Mouse (Mus musculus) lung, embryonic 15.5 days (tissue): ENCODE data around the gene Rnf19b. TPM values are rescaled to one million over a fixed set of nuclear protein-coding genes. Genes with fewer than 3 reads are reported as not detected.

Experiments
- ATAC-seq: fragments of 200-750 bp; cut with Nextera tagmentation; 2 replicates; pipeline ENCODE4 v1.8.0; 2017; ENCODE audit warnings: moderate number of reproducible peaks, borderline replicate concordance; ENCODE audit not compliant: low FRiP score, low TSS enrichment; ENCODE audit errors: extremely low read depth
- H3K27ac ChIP-seq: fragments of 300-500 bp; sonication (generic); 2 replicates; pipeline ENCODE4 v1.5.1; 2015; ENCODE audit warnings: moderate library complexity, mild to moderate bottlenecking, inconsistent platforms
- H3K27me3 ChIP-seq: fragments of 300-500 bp; sonication (generic); 2 replicates; pipeline ENCODE4 v1.6.1; 2015; ENCODE audit warnings: inconsistent platforms
- H3K36me3 ChIP-seq: fragments of 300-500 bp; sonication (generic); 2 replicates; pipeline ENCODE4 v1.6.1; 2015; ENCODE audit warnings: inconsistent platforms
- H3K4me1 ChIP-seq: fragments of 300-500 bp; sonication (generic); 2 replicates; pipeline ENCODE4 v1.6.1; 2015; ENCODE audit warnings: inconsistent platforms
- H3K4me2 ChIP-seq: fragments of 300-500 bp; sonication (generic); 2 replicates; pipeline ENCODE4 v1.6.1; 2015; ENCODE audit warnings: inconsistent platforms, mild to moderate bottlenecking, moderate library complexity
- H3K4me3 ChIP-seq: fragments of 300-500 bp; sonication (generic); 2 replicates; pipeline ENCODE4 v1.5.1; 2015; ENCODE audit warnings: mild to moderate bottlenecking, inconsistent platforms
- H3K9ac ChIP-seq: fragments of 300-500 bp; sonication (generic); 2 replicates; pipeline ENCODE4 v1.6.1; 2015; ENCODE audit warnings: inconsistent platforms
- H3K9me3 ChIP-seq: fragments of 300-500 bp; sonication (generic); 2 replicates; pipeline ENCODE4 v1.6.1; 2016; ENCODE audit warnings: inconsistent platforms
- WGBS: fragments of 180-500 bp; shearing (Covaris S2); methylation state at CpG from one replicate; pipeline ENCODE4 v1.1.7; 2015; 5-methylcytosine and 5-hydroxymethylcytosine counted together
- polyA plus RNA-seq: library from polyadenylated mRNA; unstranded; fragments of >200 nt; fragmentation: Nextera tagmentation; extraction: Ambion mirVana; gene quantifications from 2 replicates; pipeline ENCODE4 v1.2.1, GENCODE M21; 2015

Rnf19b gene
- polyA plus RNA-seq, 1 experiment from 2014 or later, result 7.6 TPM

DNA sequence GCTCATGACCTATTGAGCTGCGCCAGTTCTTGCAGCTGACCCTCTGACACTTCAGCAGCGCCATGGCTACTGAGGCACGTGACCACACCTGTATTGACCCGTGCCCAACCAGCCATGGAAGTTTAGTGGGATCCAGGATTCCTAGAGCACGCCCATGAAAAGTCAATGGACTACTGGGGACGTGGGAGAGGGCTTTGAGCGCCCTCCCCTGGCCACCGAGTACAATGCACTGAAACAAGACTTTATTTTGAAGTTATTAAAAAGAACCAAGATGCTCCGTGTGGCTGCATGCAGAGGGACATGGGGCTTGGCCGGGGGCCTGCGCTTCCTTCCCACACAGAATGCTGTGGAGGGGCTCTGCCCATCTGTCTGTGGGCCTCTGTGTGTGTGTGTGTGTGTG, 53.3 kb downstream of the Rnf19b start:
- Histone ChIP-seq H3K4me3 (no peak overlapping the region), H3K36me3 (no peaks in the 10 kb centered on the region), H3K27ac (no peak overlapping the region), H3K9ac (no peak overlapping the region), H3K4me1 (peaks cover 28% of the 10 kb centered on the region), H3K4me2 (no peak overlapping the region), H3K9me3 (no peaks in the 10 kb centered on the region), H3K27me3 (peaks cover 16% of the 10 kb centered on the region; the same call in 1 of the 2 replicates)
- WGBS, result 48% methylated on average over 11 of the region's 11 CpGs
- no peak for ATAC-seq

DNA sequence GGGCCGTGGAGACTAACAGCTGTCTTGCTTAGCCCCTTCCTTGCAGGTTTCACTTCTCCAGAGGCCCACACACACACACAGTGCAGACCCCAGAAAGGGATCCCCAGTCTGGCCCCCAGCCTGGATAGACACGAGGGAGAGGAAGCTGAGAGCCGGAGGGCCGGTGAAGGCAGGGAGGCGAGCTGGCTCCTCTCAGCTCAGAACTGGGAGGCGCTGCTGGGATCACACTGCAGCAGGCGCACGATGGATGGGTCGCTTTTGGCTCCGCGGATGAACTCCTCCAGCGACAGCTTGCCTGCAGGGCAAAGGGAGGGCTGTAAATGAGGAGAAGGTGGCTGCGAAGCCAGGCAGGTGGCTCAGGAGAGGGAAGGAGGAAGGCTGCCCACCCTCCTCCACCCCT, 54.2 kb downstream of the Rnf19b start:
- Histone ChIP-seq H3K36me3 (no peaks in the 10 kb centered on the region), H3K4me2 (peak overlapping the region; percentile 41), H3K9ac (no peak overlapping the region), H3K27me3 (peaks cover 12% of the 10 kb centered on the region; the same call in 1 of the 2 replicates), H3K4me1 (peaks cover 22% of the 10 kb centered on the region), H3K4me3 (peak overlapping the region; percentile 7; the same call in 1 of the 2 replicates), H3K9me3 (no peaks in the 10 kb centered on the region), H3K27ac (peak overlapping the region; percentile 34; the same call in 1 of the 2 replicates)
- 36% methylated on average over 13 of the region's 13 CpGs for WGBS
- ATAC-seq, result 0 out of 2 replicates have a peak, but pooled peaks have one; percentile 17

DNA sequence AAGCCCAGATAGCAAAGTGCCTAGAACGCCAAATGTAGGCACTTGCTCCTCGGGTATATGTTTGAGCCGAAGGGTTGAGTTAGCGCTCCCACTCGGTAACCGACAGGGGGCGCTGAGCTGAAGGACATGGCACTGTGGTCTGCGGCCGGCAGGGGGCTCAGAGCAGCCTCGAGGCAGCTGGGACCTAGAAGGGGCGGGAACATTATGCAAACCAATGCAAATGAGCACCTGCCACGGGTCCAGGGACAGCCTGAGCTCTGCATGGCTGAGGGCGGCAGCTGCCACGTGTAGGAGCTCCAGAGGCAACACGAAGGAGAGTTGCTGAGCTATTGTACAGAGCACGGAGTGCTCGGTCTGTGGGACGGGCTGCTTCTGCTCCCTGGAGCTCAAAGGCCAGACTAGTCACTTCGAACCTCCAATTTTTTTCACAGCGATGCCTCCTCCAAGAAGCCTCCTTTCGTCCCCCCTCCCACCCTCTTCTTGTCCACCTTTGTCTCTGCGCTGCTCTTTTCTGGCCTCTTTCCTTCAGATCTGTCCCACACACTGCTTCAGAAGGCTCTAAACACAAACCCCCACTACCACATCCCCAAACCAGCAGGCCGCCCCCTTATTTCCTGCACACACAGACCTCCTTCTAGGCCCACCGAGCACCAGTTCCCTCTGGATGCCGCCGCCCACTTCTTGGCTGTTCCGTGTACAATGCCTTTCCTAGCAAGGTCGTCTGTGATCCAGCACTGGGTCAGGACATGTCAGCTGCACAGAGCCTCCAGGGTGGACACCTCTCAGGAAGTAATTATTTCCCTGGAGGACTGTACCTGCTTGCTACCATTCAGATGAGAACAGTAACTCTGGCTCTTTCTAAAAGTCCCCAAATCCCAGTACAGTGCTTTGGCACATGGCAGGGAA, 55.3 kb downstream of the Rnf19b start:
- no peak overlapping the region for H3K4me3 ChIP-seq
- peak overlapping the region; percentile 41; the same call in 1 of the 2 replicates for H3K4me2 ChIP-seq
- peaks cover 16% of the 10 kb centered on the region for H3K4me1 ChIP-seq
- WGBS, result 31% methylated on average over 28 of the region's 28 CpGs
- no peak overlapping the region for H3K27ac ChIP-seq
- H3K27me3 ChIP-seq, result peaks cover 15% of the 10 kb centered on the region
- ATAC-seq, result peak; percentile 62; the same call in 1 of the 2 replicates
- no peak overlapping the region for H3K9ac ChIP-seq
- no peaks in the 10 kb centered on the region for H3K9me3 ChIP-seq
- no peaks in the 10 kb centered on the region for H3K36me3 ChIP-seq

DNA sequence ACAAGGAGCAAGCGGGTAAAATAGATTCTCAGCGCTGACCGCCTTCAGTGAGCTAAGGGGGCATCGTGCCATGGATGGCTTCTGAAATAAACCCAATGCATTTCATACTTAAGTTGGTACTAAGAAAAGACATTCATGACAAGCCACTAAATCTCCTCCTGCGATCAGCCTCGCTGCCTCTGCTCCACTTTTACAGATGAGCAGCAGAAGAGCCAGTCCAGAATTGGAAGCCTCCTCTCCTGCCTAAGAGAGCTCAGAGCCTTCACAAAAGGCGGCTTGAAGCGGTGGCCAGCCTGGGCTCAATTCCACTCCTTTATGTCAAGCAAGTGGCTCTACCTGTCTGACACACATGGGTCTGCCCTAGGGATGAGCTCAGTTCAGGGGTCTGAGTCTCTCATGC, 58.6 kb downstream of the Rnf19b start:
- no peak for ATAC-seq
- H3K36me3 ChIP-seq, result no peaks in the 10 kb centered on the region
- H3K9ac ChIP-seq, result no peak overlapping the region
- no peak overlapping the region for H3K27ac ChIP-seq
- 92% methylated on average over 8 of the region's 8 CpGs for WGBS
- H3K4me2 ChIP-seq, result no peak overlapping the region
- no peak overlapping the region for H3K4me3 ChIP-seq
- H3K27me3 ChIP-seq, result peaks cover 46% of the 10 kb centered on the region
- peaks cover 22% of the 10 kb centered on the region for H3K4me1 ChIP-seq
- H3K9me3 ChIP-seq, result no peaks in the 10 kb centered on the region

DNA sequence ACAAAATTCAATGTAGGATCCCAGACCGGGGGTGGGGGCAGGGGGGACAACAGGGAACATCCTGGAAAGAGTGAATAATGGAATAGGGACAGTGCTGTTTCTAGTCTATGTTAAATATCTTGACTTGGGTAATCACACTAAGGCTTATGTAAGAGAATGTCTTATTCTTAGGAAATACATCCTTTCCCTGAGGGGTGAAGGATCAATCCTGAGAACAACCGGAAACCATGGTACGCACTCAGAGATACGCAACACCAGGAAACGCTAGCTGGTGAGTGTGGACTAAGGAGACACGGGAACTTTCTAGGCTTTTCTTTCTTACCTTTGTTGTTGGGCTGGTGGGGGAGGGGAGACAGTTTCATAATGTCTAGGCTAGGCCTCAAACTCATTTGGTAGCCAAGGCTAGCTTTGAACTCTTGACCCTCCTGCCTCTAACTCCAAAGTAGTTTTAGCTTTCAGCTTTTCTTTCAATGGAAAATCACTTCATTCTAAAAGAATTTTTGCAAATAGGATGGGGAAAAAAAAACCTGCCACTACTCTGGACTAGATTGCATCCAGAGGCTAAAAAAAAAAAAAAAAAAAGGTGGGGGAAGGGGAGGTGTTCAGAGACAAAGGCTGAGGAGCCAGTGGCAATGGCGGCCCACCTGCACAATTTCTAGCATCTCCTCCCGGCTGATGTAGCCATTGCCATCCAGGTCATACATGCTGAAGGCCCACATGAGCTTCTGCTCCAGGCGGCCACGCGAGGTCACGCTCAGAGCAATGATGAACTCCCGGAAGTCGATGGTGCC, 59.8 kb downstream of the Rnf19b start:
- Histone ChIP-seq H3K9ac (no peak overlapping the region), H3K4me1 (peaks cover 10% of the 10 kb centered on the region), H3K27me3 (peaks cover 56% of the 10 kb centered on the region), H3K4me3 (no peak overlapping the region), H3K36me3 (no peaks in the 10 kb centered on the region), H3K27ac (no peak overlapping the region), H3K9me3 (no peaks in the 10 kb centered on the region), H3K4me2 (no peak overlapping the region)
- ATAC-seq, result no peak
- WGBS, result 81% methylated on average over 14 of the region's 14 CpGs

DNA sequence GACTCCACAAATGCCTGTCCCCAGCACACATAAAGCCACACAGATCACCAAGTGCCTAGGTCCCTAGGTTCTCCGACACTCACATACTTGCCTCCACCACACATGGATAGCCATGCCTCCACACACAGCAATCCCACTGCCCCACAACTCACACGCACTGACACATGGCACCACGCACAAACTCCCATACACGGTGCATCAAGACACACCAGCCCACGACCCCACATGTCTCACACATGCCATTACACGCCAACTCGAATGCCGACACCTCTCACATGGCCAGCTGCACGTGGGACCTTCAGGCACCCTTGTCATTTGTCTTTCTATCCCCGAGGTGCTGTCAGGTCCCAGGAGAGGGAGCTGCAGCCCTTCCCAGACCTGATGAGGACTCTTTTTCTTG, 61.6 kb downstream of the Rnf19b start:
- H3K9ac ChIP-seq, result no peak overlapping the region
- no peaks in the 10 kb centered on the region for H3K9me3 ChIP-seq
- no peak overlapping the region for H3K4me3 ChIP-seq
- no peaks in the 10 kb centered on the region for H3K36me3 ChIP-seq
- no peak overlapping the region for H3K27ac ChIP-seq
- H3K4me1 ChIP-seq, result peaks cover 11% of the 10 kb centered on the region
- no peak overlapping the region for H3K4me2 ChIP-seq
- WGBS, result 65% methylated on average over 10 of the region's 10 CpGs
- ATAC-seq, result no peak
- peaks cover 61% of the 10 kb centered on the region for H3K27me3 ChIP-seq

DNA sequence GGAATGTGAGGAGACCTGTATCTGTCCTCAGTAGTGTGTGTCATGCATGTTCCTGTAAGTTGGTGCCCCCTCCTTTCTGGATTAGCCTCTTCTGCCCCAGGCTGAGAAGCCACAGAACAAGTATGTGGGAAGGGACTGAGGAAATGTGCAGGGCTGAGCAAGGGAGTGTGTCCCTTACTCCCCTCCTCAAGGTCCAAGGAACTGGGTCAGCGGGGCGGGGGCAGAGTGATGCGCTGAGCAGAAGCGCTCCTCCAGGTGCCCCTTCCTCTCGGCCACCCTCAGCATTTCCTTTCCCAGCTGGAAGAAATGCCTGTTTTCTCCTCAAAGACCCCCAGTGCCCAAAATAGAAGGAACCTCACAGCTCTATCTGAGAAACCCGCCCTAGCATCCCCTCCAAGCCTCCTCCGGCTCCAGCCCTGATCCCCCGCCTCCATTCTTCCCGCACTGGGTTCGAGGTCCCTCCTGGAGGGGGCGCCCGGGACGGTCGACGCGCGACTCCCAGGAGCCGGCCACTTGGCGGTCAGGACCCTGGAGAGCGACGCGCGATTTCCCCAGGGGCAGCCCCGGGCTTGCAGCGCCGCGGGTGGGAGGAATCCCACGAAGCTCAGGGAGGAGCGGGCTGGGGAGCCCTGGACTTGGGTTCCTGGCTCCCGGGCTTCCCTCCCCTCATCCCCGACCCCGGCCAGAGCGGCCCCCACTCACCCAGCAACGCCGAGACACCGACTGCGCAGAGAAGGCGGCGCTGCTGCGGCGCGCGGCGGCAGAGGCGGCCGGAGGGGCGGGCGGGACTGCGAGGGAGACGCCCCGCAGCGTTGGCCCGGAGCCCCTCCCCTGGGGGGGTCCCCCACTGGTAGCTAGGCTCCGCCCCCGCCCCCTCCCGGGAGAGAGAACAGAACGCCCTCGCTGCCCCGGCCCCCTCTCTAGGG, 62.7 kb downstream of the Rnf19b start:
- H3K36me3 ChIP-seq, result no peaks in the 10 kb centered on the region
- no peaks in the 10 kb centered on the region for H3K9me3 ChIP-seq
- H3K27ac ChIP-seq, result no peak overlapping the region
- WGBS, result 2% methylated on average over 50 of the region's 59 CpGs
- peak overlapping the region; percentile 91 for H3K4me2 ChIP-seq
- H3K4me3 ChIP-seq, result peak overlapping the region; percentile 44
- H3K9ac ChIP-seq, result no peak overlapping the region
- H3K4me1 ChIP-seq, result peaks cover 22% of the 10 kb centered on the region
- ATAC-seq, result peak; percentile 60; the same call in 1 of the 2 replicates
- peaks cover 72% of the 10 kb centered on the region for H3K27me3 ChIP-seq

DNA sequence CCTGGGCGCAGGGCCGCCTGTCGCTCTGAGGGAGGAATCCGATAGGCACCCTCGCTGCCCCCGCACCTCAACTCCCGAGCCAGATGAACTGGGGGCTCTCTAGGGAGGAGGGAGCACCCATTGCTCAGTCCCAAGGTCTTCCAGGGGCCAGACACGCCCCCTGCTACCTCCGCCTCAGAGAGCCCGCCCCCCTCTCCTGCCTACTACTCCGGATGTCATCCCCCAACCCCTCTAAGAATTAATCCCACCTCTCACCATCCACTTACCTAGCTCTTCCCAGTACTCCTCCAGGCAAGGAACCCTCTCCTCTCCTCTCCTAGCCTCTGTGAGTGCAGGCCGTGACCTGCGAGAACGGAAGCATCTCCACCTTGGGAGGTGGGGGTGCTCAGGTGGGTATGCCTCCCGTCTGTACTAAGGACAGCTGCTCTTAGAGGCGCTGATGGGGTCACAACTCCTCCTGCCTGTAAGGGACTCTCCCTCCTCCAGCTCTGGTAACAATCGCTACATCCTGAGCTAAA, 63.6 kb downstream of the Rnf19b start, which contains the start of gene Hpca:
Gene Hpca (minus strand): TSS at position 468 of the 518 bp plus-strand sequence.
- Histone ChIP-seq H3K36me3 (no peaks in the 10 kb centered on the region), H3K4me2 (peak within 1 kb of the TSS; percentile 91), H3K4me3 (peak within 1 kb of the TSS; percentile 44), H3K27me3 (peaks cover 80% of the 10 kb centered on the region), H3K27ac (no peak within 1 kb of the TSS), H3K9me3 (no peaks in the 10 kb centered on the region), H3K9ac (no peak within 1 kb of the TSS), H3K4me1 (peaks cover 30% of the 10 kb centered on the region)
- no peak for ATAC-seq
- WGBS, result 3% methylated on average over 17 of the region's 17 CpGs

DNA sequence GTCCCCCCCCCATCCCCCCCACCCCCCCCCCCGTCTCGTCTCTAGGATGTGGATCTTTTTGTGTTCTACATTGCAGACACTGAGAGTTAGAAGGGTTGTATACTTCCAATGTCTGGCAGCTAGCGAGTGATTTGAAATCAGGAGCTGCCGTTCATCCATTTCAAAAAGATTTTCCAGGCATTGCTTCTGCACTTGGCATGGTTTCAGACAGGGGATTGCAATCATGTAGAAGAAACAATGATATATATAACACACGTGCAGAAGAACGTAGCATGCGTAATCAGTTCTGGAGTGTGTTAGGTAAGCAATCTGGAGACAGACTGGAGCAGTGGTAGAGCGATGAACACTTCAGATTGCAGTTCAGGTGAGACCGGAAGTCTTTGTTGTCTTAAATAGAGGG, 64.0 kb downstream of the Rnf19b start:
- Histone ChIP-seq H3K4me3 (no peak overlapping the region), H3K4me1 (peaks cover 30% of the 10 kb centered on the region), H3K9me3 (no peaks in the 10 kb centered on the region), H3K36me3 (no peaks in the 10 kb centered on the region), H3K27ac (no peak overlapping the region), H3K27me3 (peaks cover 83% of the 10 kb centered on the region), H3K4me2 (no peak overlapping the region), H3K9ac (no peak overlapping the region)
- no peak for ATAC-seq
- WGBS, result 20% methylated on average over 9 of the region's 9 CpGs

DNA sequence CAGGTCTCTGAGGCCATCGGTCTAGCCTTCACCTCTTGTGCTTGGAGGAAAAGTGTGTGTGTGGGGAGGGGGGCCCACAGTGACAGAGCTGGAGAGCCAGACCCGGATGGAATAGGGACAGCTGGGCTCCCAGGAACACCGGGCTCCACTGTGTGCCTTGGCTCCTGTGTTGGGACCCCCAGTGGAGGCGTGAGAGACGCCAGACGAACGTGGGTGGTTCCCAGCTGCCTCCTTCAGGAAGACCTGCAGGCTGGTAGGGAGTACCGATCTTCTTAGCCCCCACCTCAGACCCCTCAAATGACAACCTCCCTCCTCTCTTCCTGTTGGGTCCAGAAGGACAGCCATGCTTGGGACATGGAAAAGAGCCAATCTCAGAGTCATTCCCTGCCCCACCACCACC, 64.6 kb downstream of the Rnf19b start:
- no peak for ATAC-seq

DNA sequence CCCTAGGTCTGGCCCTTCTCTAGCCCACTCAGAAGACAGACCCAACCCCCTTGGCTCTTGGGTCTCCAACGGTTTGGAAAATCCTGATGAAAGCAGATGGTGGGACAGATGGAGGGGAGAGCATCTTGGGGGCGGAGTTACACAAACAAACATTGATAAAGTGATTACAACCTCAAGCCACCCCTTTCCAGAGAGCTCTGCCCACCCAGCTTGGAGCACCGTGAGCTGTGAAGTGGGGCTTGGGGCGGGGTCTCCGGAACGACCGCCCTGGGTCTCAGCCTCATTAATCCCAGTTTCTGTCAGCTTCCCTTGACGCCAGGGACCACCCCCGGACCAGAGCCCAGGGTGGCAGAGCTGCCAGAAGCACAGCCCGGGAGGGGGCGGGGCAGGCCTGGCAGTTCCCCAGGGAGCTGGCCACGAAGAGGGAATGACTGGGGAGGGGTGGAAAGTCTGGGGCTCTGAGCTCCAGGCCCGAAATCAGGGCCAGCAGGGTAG, 66.6 kb downstream of the Rnf19b start:
- H3K27ac ChIP-seq, result peak overlapping the region; percentile 81
- H3K9me3 ChIP-seq, result no peaks in the 10 kb centered on the region
- H3K4me2 ChIP-seq, result peak overlapping the region; percentile 45
- H3K4me1 ChIP-seq, result peaks cover 31% of the 10 kb centered on the region
- H3K4me3 ChIP-seq, result peak overlapping the region; percentile 23; the same call in 1 of the 2 replicates
- ATAC-seq, result peak; percentile 36
- WGBS, result 3% methylated on average over 13 of the region's 13 CpGs
- H3K36me3 ChIP-seq, result no peaks in the 10 kb centered on the region
- peaks cover 66% of the 10 kb centered on the region for H3K27me3 ChIP-seq
- no peak overlapping the region for H3K9ac ChIP-seq

More for the DNA sequence above, 64.6 kb downstream of the Rnf19b start:
- Histone ChIP-seq H3K9ac (no peak overlapping the region), H3K4me1 (peaks cover 30% of the 10 kb centered on the region), H3K4me3 (no peak overlapping the region), H3K36me3 (no peaks in the 10 kb centered on the region), H3K4me2 (no peak overlapping the region), H3K27ac (no peak overlapping the region), H3K9me3 (no peaks in the 10 kb centered on the region), H3K27me3 (peaks cover 83% of the 10 kb centered on the region)
- 19% methylated on average over 8 of the region's 8 CpGs for WGBS
